Mouse (Mus musculus) midbrain, embryonic 15.5 days (tissue): Measurements from ENCODE around the gene Gnb4. TPM values are rescaled to one million over a fixed set of nuclear protein-coding genes. Genes with fewer than 3 reads are reported as not detected.

Source experiments
- ATAC-seq: fragments of 200-750 bp; cut with Nextera tagmentation; replicated peaks from 2 replicates; pipeline ENCODE4 v1.8.0; 2017; ENCODE audit warnings: moderate TSS enrichment
- H3K27ac ChIP-seq: fragments of 300-500 bp; sonication (generic); 2 replicates; pipeline ENCODE4 v1.5.1; 2015; ENCODE audit warnings: mild to moderate bottlenecking, inconsistent platforms
- H3K27me3 ChIP-seq: fragments of 300-500 bp; sonication (generic); replicated peaks from 2 replicates; pipeline ENCODE4 v1.6.1; 2015; ENCODE audit warnings: inconsistent platforms
- H3K36me3 ChIP-seq: fragments of 300-500 bp; sonication (generic); replicated peaks from 2 replicates; pipeline ENCODE4 v1.6.1; 2015; ENCODE audit warnings: inconsistent platforms
- H3K4me1 ChIP-seq: fragments of 300-500 bp; sonication (generic); 2 replicates; pipeline ENCODE4 v1.6.1; 2015; ENCODE audit warnings: inconsistent platforms
- H3K4me2 ChIP-seq: fragments of 300-500 bp; sonication (generic); 2 replicates; pipeline ENCODE4 v1.6.1; 2015; ENCODE audit warnings: inconsistent platforms, mild to moderate bottlenecking, moderate library complexity
- H3K4me3 ChIP-seq: fragments of 300-500 bp; sonication (generic); 2 replicates; pipeline ENCODE4 v1.5.1; 2015; ENCODE audit warnings: mild to moderate bottlenecking, inconsistent platforms
- H3K9ac ChIP-seq: fragments of 300-500 bp; sonication (generic); 2 replicates; pipeline ENCODE4 v1.6.1; 2015; ENCODE audit warnings: mild to moderate bottlenecking, inconsistent platforms
- H3K9me3 ChIP-seq: fragments of 300-500 bp; sonication (generic); 2 replicates; pipeline ENCODE4 v1.6.1; 2016; ENCODE audit warnings: inconsistent platforms
- WGBS: fragments of 180-500 bp; shearing (Covaris S2); methylation state at CpG from one replicate; pipeline ENCODE4 v1.1.7; 2015; ENCODE audit warnings: mixed read lengths; 5-methylcytosine and 5-hydroxymethylcytosine counted together
- polyA plus RNA-seq: library from polyadenylated mRNA; unstranded; fragments of >200 nt; fragmentation: Nextera tagmentation; extraction: Ambion mirVana; gene quantifications from 2 replicates; pipeline ENCODE4 v1.2.1, GENCODE M21; 2015

Gnb4 gene
- polyA plus RNA-seq, 1 experiment from 2014 or later = 90.4 TPM

DNA sequence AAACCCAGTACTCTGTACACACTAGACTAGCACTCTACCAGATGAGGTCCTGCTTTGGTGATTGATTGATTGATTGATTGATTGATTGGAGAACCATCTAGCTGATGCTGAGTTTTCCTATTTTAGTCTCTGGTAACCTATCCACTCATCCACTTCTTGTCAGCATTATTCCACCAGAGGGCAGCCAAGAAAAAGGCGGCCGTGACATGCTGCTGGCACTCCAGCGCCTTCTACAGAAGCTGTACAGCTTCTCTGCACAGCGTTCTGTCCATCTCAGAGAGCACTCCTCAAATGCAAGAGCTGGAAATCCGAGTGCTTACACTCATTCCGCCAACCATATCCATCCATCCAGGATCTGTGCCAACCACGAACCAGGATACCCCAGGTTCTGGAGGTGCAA, 5.8 kb downstream of the Gnb4 start:
- no peak overlapping the region for H3K27ac ChIP-seq
- no peaks in the 10 kb centered on the region for H3K9me3 ChIP-seq
- ATAC-seq = peak; percentile 72
- H3K4me1 ChIP-seq = peaks cover 4% of the 10 kb centered on the region
- no peaks in the 10 kb centered on the region for H3K36me3 ChIP-seq
- no peak overlapping the region for H3K4me2 ChIP-seq
- WGBS = 31% methylated on average over 7 of the region's 7 CpGs
- no peak overlapping the region for H3K9ac ChIP-seq
- no peaks in the 10 kb centered on the region for H3K27me3 ChIP-seq
- H3K4me3 ChIP-seq = no peak overlapping the region

DNA sequence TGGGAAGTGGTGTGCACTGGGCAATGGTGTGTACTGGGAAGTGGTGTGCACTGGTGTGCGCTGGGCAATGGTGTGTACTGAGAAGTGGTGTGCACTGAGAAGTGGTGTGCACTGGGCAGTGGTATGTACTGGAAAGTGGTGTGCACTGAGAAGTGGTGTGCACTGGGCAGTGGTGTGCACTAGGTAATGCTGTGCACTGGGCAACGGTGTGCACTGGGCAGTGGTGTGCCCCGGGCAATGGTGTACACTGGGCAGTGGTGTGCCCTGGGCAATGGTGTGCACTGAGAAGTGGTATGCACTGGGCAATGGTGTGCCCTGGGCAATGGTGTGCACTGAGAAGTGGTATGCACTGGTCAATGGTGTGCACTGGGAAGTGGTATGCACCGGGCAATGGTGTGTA, 7.2 kb downstream of the Gnb4 start:
- no peak overlapping the region for H3K4me2 ChIP-seq
- H3K36me3 ChIP-seq = no peaks in the 10 kb centered on the region
- WGBS = 97% methylated on average over 4 of the region's 4 CpGs
- peaks cover 2% of the 10 kb centered on the region; the same call in 1 of the 2 replicates for H3K4me1 ChIP-seq
- no peak overlapping the region for H3K9ac ChIP-seq
- no peaks in the 10 kb centered on the region for H3K27me3 ChIP-seq
- no peak overlapping the region for H3K4me3 ChIP-seq
- peak; percentile 15; the same call in 1 of the 2 replicates for ATAC-seq
- no peaks in the 10 kb centered on the region for H3K9me3 ChIP-seq
- H3K27ac ChIP-seq = no peak overlapping the region

DNA sequence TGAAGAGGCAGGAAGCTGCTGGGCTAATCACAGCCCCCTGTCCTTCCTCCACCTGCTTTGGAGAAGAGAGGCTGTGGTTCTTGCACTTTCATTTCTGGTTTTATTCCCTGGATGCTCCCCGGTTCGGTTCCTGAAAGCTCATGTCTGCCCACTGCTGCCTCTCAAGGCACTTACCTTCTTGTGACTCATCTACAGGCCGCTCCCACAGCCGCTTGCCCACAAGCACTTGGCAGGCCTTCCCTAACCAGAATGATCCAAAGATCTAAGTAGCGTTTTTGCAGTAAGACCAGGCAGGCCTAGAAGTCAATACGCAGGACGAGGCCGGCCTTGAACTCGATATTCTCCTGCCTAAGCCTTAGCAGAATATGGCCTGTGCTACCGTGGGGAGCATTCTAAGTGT, 15.3 kb downstream of the Gnb4 start:
- Histone ChIP-seq H3K9me3 (no peaks in the 10 kb centered on the region), H3K36me3 (no peaks in the 10 kb centered on the region), H3K27me3 (no peaks in the 10 kb centered on the region), H3K4me2 (no peak overlapping the region), H3K9ac (no peak overlapping the region), H3K4me3 (no peak overlapping the region), H3K27ac (no peak overlapping the region), H3K4me1 (no peaks in the 10 kb centered on the region)
- ATAC-seq = no peak
- 94% methylated on average over 10 of the region's 10 CpGs for WGBS

DNA sequence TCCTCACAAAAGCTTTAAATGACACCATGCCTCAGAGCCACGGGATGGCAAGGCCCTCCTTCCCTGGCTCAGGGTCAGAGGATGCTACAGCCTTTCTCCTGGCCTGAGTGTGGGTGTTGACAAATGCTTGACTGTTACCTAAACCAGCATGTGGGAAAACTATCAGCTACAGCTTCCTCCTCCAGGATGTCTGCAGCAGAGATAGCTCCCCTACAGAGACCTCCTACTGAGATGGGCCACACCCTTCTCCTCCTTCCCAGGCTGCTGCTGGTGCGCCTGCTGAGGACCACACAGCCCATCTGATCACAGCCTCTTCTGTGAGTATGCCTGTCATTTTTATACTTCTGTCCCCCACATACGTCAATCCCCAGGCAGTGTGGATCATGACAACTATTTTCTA, 17.1 kb downstream of the Gnb4 start:
- H3K4me1 ChIP-seq = no peaks in the 10 kb centered on the region
- H3K9me3 ChIP-seq = no peaks in the 10 kb centered on the region
- no peak overlapping the region for H3K9ac ChIP-seq
- no peak overlapping the region for H3K27ac ChIP-seq
- no peak for ATAC-seq
- H3K36me3 ChIP-seq = no peaks in the 10 kb centered on the region
- no peak overlapping the region for H3K4me2 ChIP-seq
- no peak overlapping the region for H3K4me3 ChIP-seq
- H3K27me3 ChIP-seq = no peaks in the 10 kb centered on the region
- WGBS = 73% methylated on average over 3 of the region's 3 CpGs

DNA sequence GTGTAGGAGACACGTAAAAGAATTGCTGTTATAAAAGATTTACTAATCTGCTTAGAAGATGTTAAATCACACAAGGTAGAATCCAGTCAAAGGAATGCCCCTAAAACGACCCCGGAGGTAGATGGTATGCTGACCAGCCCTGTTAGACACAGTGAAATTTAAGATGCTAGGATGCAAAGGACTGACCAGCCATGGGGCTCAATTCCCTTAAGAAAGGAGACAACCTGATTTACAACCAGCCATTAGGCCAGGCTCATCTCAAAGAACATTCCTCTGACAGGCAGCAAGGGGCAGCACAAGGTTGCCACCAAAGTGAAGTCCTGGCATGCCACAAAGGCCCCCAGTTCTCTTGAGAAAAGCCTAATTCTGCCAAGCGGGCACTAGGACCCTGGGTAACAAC, 21.3 kb downstream of the Gnb4 start:
- no peak overlapping the region for H3K4me2 ChIP-seq
- no peaks in the 10 kb centered on the region for H3K27me3 ChIP-seq
- no peaks in the 10 kb centered on the region for H3K4me1 ChIP-seq
- H3K9ac ChIP-seq = no peak overlapping the region
- no peak overlapping the region for H3K27ac ChIP-seq
- 88% methylated on average over 4 of the region's 4 CpGs for WGBS
- H3K4me3 ChIP-seq = no peak overlapping the region
- H3K9me3 ChIP-seq = no peaks in the 10 kb centered on the region
- 0 out of 2 replicates have a peak, but pooled peaks cover 2% of the 10 kb centered on the region for H3K36me3 ChIP-seq
- no peak for ATAC-seq

DNA sequence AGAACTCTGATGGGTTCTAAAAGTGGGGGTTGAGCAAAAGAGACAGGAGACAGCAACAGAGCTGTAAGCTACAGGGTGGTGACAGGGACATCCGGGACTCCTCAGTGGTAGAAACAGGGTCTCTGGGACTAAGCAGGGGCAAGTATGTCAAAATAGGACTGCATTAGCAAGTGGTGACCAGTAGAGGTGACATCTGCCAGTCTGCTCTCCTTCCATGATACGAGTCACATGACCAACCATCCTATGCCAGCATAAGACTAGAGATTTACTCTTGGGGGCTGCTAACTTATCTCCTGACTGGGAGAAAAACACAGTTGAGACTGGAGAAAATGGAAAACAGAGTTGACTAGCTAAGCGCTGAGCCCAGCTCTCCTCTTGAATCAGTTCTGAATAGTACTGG, 30.1 kb downstream of the Gnb4 start:
- 96% methylated on average over 3 of the region's 3 CpGs for WGBS
- Histone ChIP-seq H3K27ac (no peak overlapping the region), H3K36me3 (peaks cover 10% of the 10 kb centered on the region; the same call in 1 of the 2 replicates)

DNA sequence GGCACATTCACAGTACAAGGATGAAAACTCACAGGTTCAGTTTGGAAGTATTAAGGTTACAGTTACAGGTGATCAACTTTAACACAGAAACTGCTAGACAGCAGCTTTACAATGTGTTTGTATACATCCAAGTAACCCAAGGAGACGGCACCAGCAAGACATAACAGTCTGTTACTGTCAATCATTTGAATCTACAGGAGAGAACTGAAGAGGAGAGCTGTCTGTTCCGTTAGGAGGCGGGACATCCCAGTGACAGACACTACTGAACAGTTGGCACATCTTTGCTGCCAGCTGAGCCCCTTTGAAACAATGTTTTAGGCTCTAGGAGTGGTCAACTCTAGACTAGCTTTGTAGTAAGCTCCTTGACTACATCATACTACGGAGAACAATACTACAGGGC, 32.9 kb downstream of the Gnb4 start:
- Histone ChIP-seq H3K27ac (no peak overlapping the region), H3K9me3 (no peaks in the 10 kb centered on the region), H3K4me3 (no peak overlapping the region), H3K4me1 (no peaks in the 10 kb centered on the region), H3K4me2 (no peak overlapping the region), H3K36me3 (peaks cover 12% of the 10 kb centered on the region; the same call in 1 of the 2 replicates), H3K27me3 (no peaks in the 10 kb centered on the region), H3K9ac (no peak overlapping the region)
- WGBS = 91% methylated on average over 4 of the region's 4 CpGs
- ATAC-seq = no peak

More for the DNA sequence above, 30.1 kb downstream of the Gnb4 start:
- H3K4me3 ChIP-seq = no peak overlapping the region
- H3K9me3 ChIP-seq = no peaks in the 10 kb centered on the region
- H3K4me2 ChIP-seq = no peak overlapping the region
- no peak for ATAC-seq
- H3K27me3 ChIP-seq = no peaks in the 10 kb centered on the region
- H3K9ac ChIP-seq = no peak overlapping the region
- H3K4me1 ChIP-seq = no peaks in the 10 kb centered on the region

DNA sequence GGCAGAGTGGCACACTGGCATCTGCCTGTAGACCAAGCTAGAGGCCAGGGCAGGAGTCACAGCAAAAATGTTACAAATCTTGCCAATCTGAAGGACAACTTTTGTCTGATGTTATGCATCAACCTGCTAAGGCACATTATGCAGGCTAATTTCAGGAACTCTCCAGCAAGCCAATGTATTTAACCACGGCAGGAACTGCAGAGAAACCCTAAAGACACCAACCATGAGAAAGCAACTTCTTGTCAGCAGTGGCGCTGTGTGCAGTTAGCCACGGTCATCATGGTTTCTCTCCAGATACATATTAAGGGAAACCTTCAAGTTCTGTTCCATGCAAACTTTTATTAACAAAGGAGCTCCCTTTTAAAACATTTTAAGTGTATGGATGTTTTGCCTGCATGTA, 34.5 kb downstream of the Gnb4 start:
- WGBS = 98% methylated on average over 3 of the region's 3 CpGs
- ATAC-seq = no peak
- no peaks in the 10 kb centered on the region for H3K4me1 ChIP-seq
- H3K4me3 ChIP-seq = no peak overlapping the region
- H3K27me3 ChIP-seq = no peaks in the 10 kb centered on the region
- H3K4me2 ChIP-seq = no peak overlapping the region
- no peak overlapping the region for H3K27ac ChIP-seq
- no peaks in the 10 kb centered on the region for H3K9me3 ChIP-seq
- no peak overlapping the region for H3K9ac ChIP-seq
- peaks cover 11% of the 10 kb centered on the region; the same call in 1 of the 2 replicates for H3K36me3 ChIP-seq

DNA sequence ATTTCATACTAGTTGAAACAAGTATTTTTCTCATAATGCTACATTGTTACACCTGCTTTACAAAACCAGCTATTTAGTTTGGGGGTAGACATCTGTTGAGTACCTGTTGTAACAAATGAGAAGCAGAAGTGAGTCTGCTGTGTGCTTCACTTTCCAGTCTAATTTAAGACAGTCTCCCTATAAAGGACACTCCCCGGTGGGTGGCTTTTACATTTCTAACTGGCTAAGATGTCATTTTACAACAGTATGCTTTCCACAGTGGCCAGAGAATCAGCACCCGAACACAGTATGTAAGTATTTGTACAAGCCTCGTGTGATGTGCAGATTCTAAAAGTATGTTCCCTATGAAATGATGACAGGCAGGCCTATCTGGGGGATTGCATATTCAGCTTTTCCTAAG, 35.6 kb downstream of the Gnb4 start:
- H3K36me3 ChIP-seq = peaks cover 16% of the 10 kb centered on the region; the same call in 1 of the 2 replicates
- WGBS = 87% methylated on average over 3 of the region's 3 CpGs
- H3K27ac ChIP-seq = no peak overlapping the region

DNA sequence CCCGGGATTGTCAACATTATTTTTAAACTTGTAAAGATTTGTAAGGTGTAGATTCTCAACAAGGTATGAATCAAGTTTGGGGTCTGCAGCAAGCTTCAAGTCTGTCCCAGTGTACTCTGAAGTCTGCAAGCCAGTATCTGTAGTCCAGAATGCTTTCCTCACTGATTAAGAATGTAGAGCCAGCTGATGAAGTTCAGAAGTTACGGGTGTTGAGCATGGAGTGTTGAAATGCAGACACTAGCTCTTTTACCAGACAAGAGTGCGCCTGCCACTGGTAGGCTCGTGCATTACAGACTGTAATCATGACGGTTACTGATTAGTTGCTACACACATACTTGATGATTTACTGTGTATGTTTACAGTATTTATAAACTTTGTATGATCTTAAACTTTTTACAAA, 37.6 kb downstream of the Gnb4 start:
- Histone ChIP-seq H3K9me3 (no peaks in the 10 kb centered on the region), H3K27ac (no peak overlapping the region), H3K4me1 (no peaks in the 10 kb centered on the region), H3K4me3 (no peak overlapping the region), H3K27me3 (no peaks in the 10 kb centered on the region), H3K4me2 (no peak overlapping the region), H3K9ac (no peak overlapping the region), H3K36me3 (peaks cover 23% of the 10 kb centered on the region)
- 92% methylated on average over 5 of the region's 5 CpGs for WGBS
- no peak for ATAC-seq

More for the DNA sequence above, 35.6 kb downstream of the Gnb4 start:
- no peak overlapping the region for H3K9ac ChIP-seq
- H3K4me3 ChIP-seq = no peak overlapping the region
- H3K9me3 ChIP-seq = no peaks in the 10 kb centered on the region
- no peak overlapping the region for H3K4me2 ChIP-seq
- H3K4me1 ChIP-seq = no peaks in the 10 kb centered on the region
- no peak for ATAC-seq
- H3K27me3 ChIP-seq = no peaks in the 10 kb centered on the region

DNA sequence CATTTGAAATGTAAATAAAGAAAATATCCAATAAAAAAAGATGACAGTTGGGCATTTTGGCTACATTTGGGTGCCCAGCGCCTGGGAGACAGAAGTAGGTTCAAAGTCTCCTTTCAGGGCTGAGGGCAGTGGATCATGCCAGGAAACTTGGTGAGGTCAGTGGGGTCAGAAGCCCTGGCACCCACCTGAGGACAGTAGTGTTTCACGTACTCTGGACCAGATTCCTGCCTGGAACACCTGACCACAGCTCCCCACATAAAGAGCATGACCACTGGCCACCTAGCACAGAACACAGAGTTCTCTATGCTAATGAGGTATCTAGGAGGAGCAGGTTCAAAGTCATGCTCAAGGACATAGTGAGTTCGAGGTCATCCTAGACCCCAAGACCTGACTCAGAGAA, 41.2 kb downstream of the Gnb4 start:
- Histone ChIP-seq H3K27ac (no peak overlapping the region), H3K4me3 (no peak overlapping the region), H3K27me3 (no peaks in the 10 kb centered on the region), H3K4me2 (no peak overlapping the region), H3K36me3 (peaks cover 32% of the 10 kb centered on the region), H3K9ac (no peak overlapping the region), H3K9me3 (no peaks in the 10 kb centered on the region), H3K4me1 (no peaks in the 10 kb centered on the region)
- 90% methylated on average over 3 of the region's 3 CpGs for WGBS
- ATAC-seq = no peak

DNA sequence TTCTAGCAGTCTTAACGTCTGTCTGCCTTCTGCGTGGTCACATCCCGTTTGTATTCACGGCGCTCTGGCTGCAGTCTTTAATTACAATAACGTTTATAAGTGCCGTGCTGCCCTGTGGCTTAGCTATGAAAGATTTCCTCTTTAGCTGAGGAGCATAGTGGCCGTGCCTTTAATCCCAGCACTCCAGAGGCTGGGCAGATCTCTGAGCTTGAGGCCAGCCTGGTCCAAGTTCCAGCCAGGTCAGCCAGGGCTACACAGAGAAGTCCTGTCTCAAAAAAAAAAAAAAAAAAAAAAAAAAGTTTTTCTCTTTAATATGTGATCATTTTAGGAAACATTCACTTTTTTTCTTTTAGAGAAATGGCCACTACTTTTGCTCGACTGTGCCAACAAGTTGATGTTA, 42.5 kb downstream of the Gnb4 start:
- WGBS = 33% methylated on average over 9 of the region's 9 CpGs
- Histone ChIP-seq H3K4me2 (no peak overlapping the region), H3K4me3 (no peak overlapping the region), H3K36me3 (peaks cover 39% of the 10 kb centered on the region), H3K27me3 (no peaks in the 10 kb centered on the region), H3K9ac (no peak overlapping the region), H3K27ac (no peak overlapping the region), H3K9me3 (no peaks in the 10 kb centered on the region), H3K4me1 (no peaks in the 10 kb centered on the region)
- no peak for ATAC-seq

DNA sequence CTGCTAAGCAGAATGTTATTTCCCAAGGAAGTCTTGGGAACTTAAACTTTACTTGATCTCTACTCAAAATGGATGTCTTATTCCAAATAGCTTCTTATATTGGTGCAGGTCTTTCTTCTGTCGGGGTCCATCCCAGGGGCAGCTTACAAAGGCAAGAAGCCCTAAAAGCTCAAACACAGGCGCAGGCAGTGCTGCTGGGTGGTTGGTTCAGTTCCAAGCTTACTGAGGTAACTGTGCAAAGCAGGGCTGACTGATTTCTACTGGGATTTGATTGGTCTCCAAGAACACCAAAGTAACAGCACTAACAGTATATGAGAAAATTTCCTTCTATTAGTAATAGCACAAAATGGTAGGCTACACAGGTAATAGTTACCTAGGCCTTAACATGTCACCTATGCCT, 43.3 kb downstream of the Gnb4 start:
- H3K27me3 ChIP-seq = no peaks in the 10 kb centered on the region
- no peak overlapping the region for H3K4me3 ChIP-seq
- no peak overlapping the region for H3K9ac ChIP-seq
- ATAC-seq = no peak
- no peaks in the 10 kb centered on the region for H3K9me3 ChIP-seq
- H3K4me1 ChIP-seq = no peaks in the 10 kb centered on the region
- H3K36me3 ChIP-seq = peaks cover 47% of the 10 kb centered on the region
- H3K4me2 ChIP-seq = no peak overlapping the region
- 93% methylated on average over 2 of the region's 2 CpGs for WGBS
- no peak overlapping the region for H3K27ac ChIP-seq
